8 mouse cellular contexts compared by ENCODE assay signal in the genomic region with DNA sequence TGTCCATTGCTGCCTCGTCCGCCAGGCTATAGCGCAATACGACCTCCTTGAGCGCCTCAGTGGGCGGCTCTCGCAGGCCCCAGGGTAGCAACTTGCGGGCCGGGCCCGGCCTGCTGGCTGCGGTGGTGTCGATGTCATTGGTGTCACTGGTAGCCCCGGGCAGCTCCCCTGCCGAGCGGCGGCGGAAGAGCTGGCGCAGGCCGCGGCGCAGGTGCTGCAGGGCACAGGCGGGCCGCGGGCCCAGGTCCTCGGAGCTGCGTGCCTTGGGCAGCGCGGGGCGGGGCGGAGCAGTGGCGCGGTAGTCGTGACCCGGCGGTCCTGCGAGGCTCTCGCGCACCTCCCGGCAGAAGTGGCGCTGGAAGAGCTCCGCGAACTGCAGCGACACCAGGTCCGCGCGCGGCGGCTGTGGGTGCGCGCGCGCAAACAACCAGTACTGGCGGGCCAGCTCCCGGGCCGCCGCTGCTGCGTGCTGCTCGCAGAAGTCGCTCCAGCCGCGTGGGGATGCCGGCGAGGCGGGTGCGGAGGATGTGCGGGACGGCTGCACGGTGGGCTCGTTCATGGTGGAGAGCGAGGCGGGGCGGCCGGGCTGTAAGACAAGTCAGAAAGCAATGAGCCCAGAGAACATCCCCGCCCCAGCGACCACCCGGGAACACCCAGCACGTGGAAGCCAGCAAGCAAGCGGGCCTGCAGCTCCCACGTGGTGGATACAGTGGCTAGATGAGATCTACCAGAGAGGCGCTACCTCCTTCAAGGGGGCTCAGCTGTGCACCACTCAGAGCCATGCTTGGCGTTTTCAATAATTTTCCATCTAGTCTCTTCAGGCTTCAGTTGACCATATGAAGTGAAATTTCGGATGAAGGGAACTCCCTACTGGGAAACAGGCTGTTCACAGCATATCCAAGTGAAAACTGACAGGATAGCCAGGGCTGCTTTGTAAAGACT. TPM values are rescaled to one million over a fixed set of nuclear protein-coding genes. Genes with fewer than 3 reads are reported as not detected.
DNase-seq lines count a peak whose midpoint lies in the region; ATAC-seq and TF ChIP-seq lines count a peak whose summit lies in the region.

No protein-coding gene starts in this region.

- H3K4me3 ChIP-seq in hindbrain, embryonic 14.5 days (replicated peaks; ENCODE audit: low read length), result peak overlapping the region; percentile 37
- H3K4me3 ChIP-seq in myocyte, result no peak overlapping the region

- peaks cover 95% of the 10 kb centered on the region for H3K79me2 ChIP-seq in myocyte (ENCODE audit: control insufficient read depth, insufficient read depth)

- H3K9me3 ChIP-seq in hindbrain, embryonic 14.5 days (ENCODE audit: control insufficient read depth, low read length), result no peaks in the 10 kb centered on the region

- peak overlapping the region; percentile 22; the same call in 1 of the 2 replicates for H3K27ac ChIP-seq in hindbrain, embryonic 14.5 days

- peak; percentile 6 for TF ChIP-seq POLR2A in myocyte (IDR thresholded peaks at IDR 0.05; ENCODE audit: insufficient read length, low read depth)

- H3K27me3 ChIP-seq in hindbrain, embryonic 14.5 days (ENCODE audit: control insufficient read depth, insufficient read depth, low read length), result peaks cover 3% of the 10 kb centered on the region; the same call in 1 of the 2 replicates
- no peaks in the 10 kb centered on the region for H3K27me3 ChIP-seq in myocyte (ENCODE audit: control insufficient read depth, insufficient read depth, insufficient read length)

- DNase-seq in gastrocnemius, postnatal 25 days, result peak; percentile 59
- no peak for DNase-seq in gastrocnemius, postnatal 36 days
- peak; percentile 64 for DNase-seq in right cerebral cortex, adult 18-20 months
- DNase-seq in right cerebral cortex, postnatal 10 days (ENCODE audit: low spot score in 2 of 2), result no peak
- DNase-seq in hindbrain, embryonic 14.5 days (ENCODE audit: low spot score), result peak; percentile 68
- DNase-seq in thymus, postnatal 4 days, result no peak
- DNase-seq in ovary, postnatal 10 days (ENCODE audit: low spot score), result no peak

- H3K4me1 ChIP-seq in hindbrain, embryonic 14.5 days (replicated peaks; ENCODE audit: control insufficient read depth, insufficient read depth, low read length), result peaks cover 16% of the 10 kb centered on the region

- peaks cover 2% of the 10 kb centered on the region; the same call in 1 of the 2 replicates for H3K36me3 ChIP-seq in hindbrain, embryonic 14.5 days (replicated peaks; ENCODE audit: control insufficient read depth, insufficient read depth)
- H3K36me3 ChIP-seq in myocyte (ENCODE audit: control insufficient read depth, insufficient read depth), result peaks cover 24% of the 10 kb centered on the region

- H3K4me2 ChIP-seq in hindbrain, embryonic 14.5 days (replicated peaks), result peak overlapping the region; percentile 66
- no peak overlapping the region for H3K4me2 ChIP-seq in myocyte (ENCODE audit: low read depth)

- ATAC-seq in hindbrain, embryonic 14.5 days (ENCODE audit: low FRiP score), result peak; percentile 38

- 5% methylated on average over 79 of the region's 82 CpGs for WGBS in hindbrain, embryonic 14.5 days

- intact Hi-C loops in gastrocnemius, postnatal 36 days (cut with DNase I), result no loop called here

- H3ac ChIP-seq in myocyte (ENCODE audit: control insufficient read depth, insufficient read length), result no peak overlapping the region

- peak overlapping the region; percentile 47 for H3K9ac ChIP-seq in hindbrain, embryonic 14.5 days

TF ChIP-seq in myocyte, 11 proteins besides CTCF, POLR2A, EP300 and RAD21:
- no peak for TF ChIP-seq TCF3 (IDR thresholded peaks at IDR 0.05; ENCODE audit: insufficient read length, low read depth)
- TF ChIP-seq POLR2AphosphoS2 (IDR thresholded peaks at IDR 0.05; ENCODE audit: insufficient read length, low read depth), result peak; percentile 32

RNA-seq across cellular contexts. Expression of a gene that starts 8.7 kb away (rescaled TPM):
- total RNA-seq in gastrocnemius, postnatal 25 days (2021), result 10 to 100 TPM; 12.1 to 14.9 TPM
- total RNA-seq in gastrocnemius, postnatal 36 days (2021), result 10 to 100 TPM; 13.5 TPM
- 8.8 and 9.1 TPM in 2 replicates for polyA plus RNA-seq in hindbrain, embryonic 14.5 days (2014; fragmentation: Nextera tagmentation; extraction: Ambion mirVana)
- polyA plus RNA-seq in myocyte (2012; fragmentation: generic; extraction: Trizol), result 37.4 TPM

RNA-seq across cellular contexts. Expression of a gene that starts 20.0 kb away (rescaled TPM):
- total RNA-seq in gastrocnemius, postnatal 25 days (2021), result 1 to 10 TPM; 4.3 to 4.9 TPM
- total RNA-seq in gastrocnemius, postnatal 36 days (2021), result 1 to 10 TPM; 4.5 to 6.0 TPM
- polyA plus RNA-seq in hindbrain, embryonic 14.5 days (2014; fragmentation: Nextera tagmentation; extraction: Ambion mirVana), result 28.7 and 32.3 TPM in 2 replicates
- 9.8 TPM for polyA plus RNA-seq in myocyte (2012; fragmentation: generic; extraction: Trizol)

Comparison
In these comparisons a context has a peak if more than half of its experiments do, and no peak if none do; other contexts are left out.
1. DNase-seq: peak in gastrocnemius, postnatal 25 days (single experiment), right cerebral cortex, adult 18-20 months (single experiment) and hindbrain, embryonic 14.5 days (single experiment); none in gastrocnemius, postnatal 36 days (0 of 2), right cerebral cortex, postnatal 10 days (0 of 2), thymus, postnatal 4 days (single experiment) and ovary, postnatal 10 days (single experiment).